Mouse (Mus musculus) layer of hippocampus, adult 18-20 months (tissue): ENCODE results near the gene Rnaset2a. TPM values are rescaled to one million over a fixed set of nuclear protein-coding genes. Genes with fewer than 3 reads are reported as not detected.

Source experiments
- total RNA-seq, 2 experiments: library from RNA; stranded (reverse); gene quantifications; 2 replicates each; pipeline ENCODE4 v1.2.3; 2021

Gene Rnaset2a
- total RNA-seq, 2 experiments from 2014 or later: 7.8 to 7.9 TPM

Other genes with a start within 250 kb of the Rnaset2a start
- gene Tagap, start 222.1 kb downstream of the Rnaset2a start, total RNA-seq: 1 to 10 TPM; 4.8 to 6.0 TPM
- gene Rsph3a, start 202.5 kb downstream of the Rnaset2a start, total RNA-seq: 10 to 100 TPM; 44.3 to 45.8 TPM
- under 1 TPM; 0.13 to 0.22 TPM for gene Gm49673, start 309 bp downstream of the Rnaset2a start, total RNA-seq
- gene Fgfr1op, start 17.4 kb upstream of the Rnaset2a start, total RNA-seq: 10 to 100 TPM; 12.7 to 13.0 TPM
- gene Ccr6, start 87.9 kb upstream of the Rnaset2a start, total RNA-seq: under 1 TPM in 1 of 2 experiments, not detected in 1; 0.47 TPM
- gene Mpc1, start 134.8 kb upstream of the Rnaset2a start, total RNA-seq: 100 to 1,000 TPM; 134 to 141 TPM
- 10 to 100 TPM; 52.1 to 53.9 TPM for gene Sft2d1, start 163.0 kb upstream of the Rnaset2a start, total RNA-seq
- 10 to 100 TPM; 23.0 to 26.6 TPM for gene Prr18, start 189.4 kb upstream of the Rnaset2a start, total RNA-seq
- gene T2, start 207.9 kb upstream of the Rnaset2a start, total RNA-seq: 1 to 10 TPM in 1 of 2 experiments, under 1 TPM in 1; 0.38 to 1.8 TPM